Mouse (Mus musculus): ENCODE results near the gene Dirc2.

The Dirc2 gene

GRCm38 (mm10) chr16:35772598-35772997, 3.4 kb upstream of the Dirc2 start:
- DNase-seq = no peak

GRCm38 (mm10) chr16:35771606-35772005, 2.5 kb upstream of the Dirc2 start:
- DNase-seq = no peak

GRCm38 (mm10) chr16:35771141-35771540, 2.0 kb upstream of the Dirc2 start:
- DNase-seq = no peak

GRCm38 (mm10) chr16:35769878-35770657, 912 bp upstream of the Dirc2 start, which contains the start of gene Hspbap1:
Gene Hspbap1 (plus strand): TSS chr16:35770375.
- peak; percentile 90 for DNase-seq

DNA sequence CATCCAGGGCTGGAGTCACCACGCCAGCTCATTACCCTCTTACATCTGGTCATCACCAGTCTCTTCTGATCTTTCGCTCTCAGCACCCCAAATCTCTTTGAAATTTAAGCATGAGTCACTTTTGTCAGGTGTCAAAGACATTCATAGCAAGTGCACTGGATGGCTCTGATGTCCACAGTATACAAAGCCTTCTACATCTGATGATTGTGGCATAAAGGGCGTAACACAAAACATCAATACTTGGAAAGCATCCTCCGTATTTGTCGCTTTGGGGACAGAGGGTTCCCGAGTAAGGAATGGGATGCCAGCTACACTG, 729 bp downstream of the Dirc2 start:
- no peak for DNase-seq

GRCm38 (mm10) chr16:35766366-35766765, 2.8 kb downstream of the Dirc2 start:
- no peak for DNase-seq

GRCm38 (mm10) chr16:35765449-35765848, 3.7 kb downstream of the Dirc2 start:
- DNase-seq = no peak

DNA sequence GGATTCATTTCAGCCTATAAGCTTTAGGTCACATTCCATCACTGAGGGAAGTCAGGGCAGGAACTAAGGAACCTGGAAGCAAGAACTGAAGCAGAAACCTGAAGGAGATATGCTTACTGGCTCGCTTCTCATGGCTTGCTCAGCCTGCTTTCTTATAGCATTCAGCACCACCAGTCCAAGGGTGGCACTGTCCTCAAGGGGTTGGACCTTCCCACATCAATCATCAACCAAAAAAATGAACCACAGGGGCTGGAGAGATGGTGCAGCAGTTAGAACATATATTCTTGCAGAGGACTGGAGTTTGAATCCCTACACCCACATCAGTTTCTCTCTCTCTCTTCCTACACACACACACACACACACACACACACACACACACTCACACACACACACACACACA, 4.2 kb downstream of the Dirc2 start:
- no peak for DNase-seq

- no peak for DNase-seq
Measured at GRCm38 (mm10) chr16:35763590-35764296, 5.4 kb downstream of the Dirc2 start.

DNA sequence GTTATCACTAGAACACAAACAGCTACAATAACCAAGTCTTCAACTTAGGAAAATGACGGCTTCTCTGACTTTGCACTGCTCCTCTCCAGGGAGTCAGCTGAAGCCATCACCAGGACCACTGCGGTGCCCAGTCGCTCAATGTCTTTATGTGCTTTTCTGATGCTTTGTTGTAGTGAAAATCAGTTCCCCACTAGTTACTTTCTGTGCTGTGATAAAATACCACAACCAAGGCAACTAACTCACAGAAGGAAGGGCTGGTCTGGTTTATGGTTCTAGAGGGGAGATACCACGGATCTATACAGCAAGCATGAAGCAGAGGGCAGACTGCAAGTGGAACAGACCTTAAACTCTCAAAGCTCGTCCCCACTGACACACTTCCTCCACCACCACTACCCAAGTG, 9.8 kb downstream of the Dirc2 start:
- DNase-seq = no peak

- DNase-seq = no peak
Measured at GRCm38 (mm10) chr16:35756697-35757096, 12.5 kb downstream of the Dirc2 start.

DNA sequence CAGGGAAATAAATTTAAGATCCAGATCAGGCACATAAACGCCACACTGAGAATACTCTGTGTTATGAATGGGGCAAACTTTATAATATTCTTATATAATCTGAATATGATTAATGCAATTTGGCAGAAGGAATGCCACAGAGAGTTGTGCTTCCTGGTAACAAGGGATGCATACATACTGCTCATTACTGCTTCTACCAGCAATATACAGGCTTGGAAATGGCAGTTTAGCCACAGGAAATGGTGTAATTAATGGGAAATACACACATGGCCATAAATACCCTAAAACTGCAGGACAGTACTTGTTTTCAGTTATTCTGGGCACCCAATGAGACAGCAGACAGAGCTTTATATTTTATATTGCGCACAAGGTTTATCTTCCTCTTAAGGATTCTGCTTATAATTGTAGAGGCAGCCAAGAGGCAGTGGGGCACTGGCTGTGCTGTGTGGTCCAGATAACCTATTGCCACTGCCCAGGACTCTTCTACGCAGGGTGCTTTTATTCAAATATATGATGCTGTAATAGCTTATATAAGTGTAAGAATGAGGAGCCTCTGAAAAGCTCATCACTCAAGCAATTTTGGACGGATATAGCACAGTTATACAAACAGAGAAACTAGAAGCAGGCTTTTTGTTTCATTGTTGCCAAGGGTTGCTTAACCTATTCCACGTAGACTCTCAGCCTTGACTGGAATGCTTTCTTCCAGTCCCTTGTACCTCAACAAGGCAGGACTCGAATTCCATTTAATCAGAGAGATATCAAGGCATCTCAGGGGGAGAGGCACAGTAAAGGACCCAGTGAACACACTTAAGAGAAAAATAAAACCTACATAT, 13.4 kb downstream of the Dirc2 start:
- DNase-seq = no peak

DNA sequence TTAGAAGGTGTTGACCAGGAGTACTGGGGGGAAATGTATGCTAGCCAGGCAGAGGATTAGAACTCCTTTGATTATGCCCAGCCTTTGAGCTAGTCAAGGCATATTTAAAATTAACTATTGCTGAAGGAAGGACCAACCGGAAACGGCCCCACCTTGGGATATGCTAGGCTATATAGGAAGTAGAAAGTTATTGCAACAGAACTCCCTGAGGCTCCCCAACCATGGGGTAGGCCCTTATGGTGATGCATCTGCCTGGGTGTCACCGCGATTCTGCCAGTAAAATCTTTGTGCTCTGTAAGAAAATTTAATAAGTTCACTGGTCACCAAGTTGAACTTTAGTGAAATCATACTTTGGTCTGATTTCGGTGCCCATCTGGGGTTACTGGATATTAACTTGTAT, 15.2 kb downstream of the Dirc2 start:
- DNase-seq = no peak

- DNase-seq = no peak
Measured at GRCm38 (mm10) chr16:35751841-35752240, 17.3 kb downstream of the Dirc2 start.

GRCm38 (mm10) chr16:35749385-35749784, 19.8 kb downstream of the Dirc2 start:
- DNase-seq = no peak

- DNase-seq = no peak
Measured at GRCm38 (mm10) chr16:35748237-35748603, 20.9 kb downstream of the Dirc2 start.

GRCm38 (mm10) chr16:35747417-35748236, 21.5 kb downstream of the Dirc2 start:
- DNase-seq = peak; percentile 48

DNA sequence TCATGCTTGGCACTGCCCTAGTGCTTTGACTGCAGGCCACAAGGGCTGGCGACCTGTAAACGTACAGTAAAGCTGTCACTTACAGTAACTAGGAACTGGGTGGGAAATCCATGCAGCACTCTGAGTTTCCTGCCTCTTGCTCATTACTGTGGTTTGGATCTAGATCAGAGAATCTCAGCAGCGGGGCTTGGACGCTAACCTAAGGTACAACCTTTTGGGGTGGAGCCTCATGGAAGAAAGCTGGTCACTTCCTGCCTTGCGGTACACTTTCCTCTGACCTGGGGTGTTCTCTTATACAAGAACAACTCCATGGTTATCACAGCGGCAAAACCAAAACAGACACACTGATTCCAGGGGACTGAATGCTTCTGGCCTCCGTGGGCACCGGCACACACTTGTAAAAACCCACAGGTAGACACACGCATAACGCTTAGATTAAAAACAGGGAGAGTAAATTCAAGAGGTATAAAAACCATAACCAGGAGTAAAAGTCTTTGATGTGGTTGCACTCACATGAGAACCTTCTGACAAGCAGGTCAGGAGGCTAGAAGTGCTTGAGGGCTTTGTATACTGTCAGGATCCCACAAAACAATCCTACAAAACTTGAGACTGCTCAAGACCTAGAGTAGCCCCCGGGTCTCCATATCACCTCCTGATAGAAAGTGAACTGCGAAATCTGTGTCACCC, 26.8 kb downstream of the Dirc2 start:
- DNase-seq = no peak

GRCm38 (mm10) chr16:35741621-35742020, 27.5 kb downstream of the Dirc2 start:
- DNase-seq = no peak

DNA sequence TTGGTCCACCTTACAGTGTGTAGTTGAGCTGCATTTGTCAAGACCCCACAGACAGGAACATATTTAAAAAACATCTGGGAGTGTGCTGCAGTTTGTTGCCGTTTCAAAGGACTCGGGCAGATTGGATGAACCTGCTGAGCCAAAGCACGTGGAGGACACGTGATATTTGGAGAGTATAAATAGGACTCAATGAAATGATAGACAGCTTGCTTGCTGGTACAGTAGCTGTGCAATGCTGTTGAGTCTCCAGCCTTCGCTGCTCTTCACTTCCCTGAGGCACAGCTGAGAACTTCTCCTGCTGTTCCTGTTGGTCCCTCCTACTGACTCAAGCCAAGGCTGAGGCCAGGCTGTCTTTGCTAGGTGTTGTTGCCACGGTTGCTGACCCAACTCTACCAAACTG, 28.2 kb downstream of the Dirc2 start:
- no peak for DNase-seq

- no peak for DNase-seq
Measured at GRCm38 (mm10) chr16:35740357-35740756, 28.8 kb downstream of the Dirc2 start.

DNA sequence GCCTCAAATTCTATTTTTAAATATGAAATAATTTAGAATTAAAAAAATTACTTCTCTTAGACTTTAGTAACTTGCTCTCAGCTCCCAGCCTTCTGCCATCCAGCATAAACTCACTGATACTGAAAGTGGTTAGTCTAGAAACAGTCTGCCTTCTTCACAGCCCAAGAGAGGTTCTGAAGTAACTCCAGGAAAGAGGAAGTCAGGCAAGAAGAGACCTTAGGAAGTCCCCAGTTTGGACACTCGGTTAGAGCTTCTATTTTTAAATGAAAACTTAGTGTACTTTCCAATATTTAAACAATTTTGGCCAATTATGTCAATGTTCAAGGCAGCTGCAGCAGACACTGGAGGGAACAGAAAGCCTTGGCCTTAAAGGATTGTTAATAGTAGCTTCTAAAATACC, 29.6 kb downstream of the Dirc2 start:
- no peak for DNase-seq
